Mouse (Mus musculus) MEL (cell line): ENCODE data around the gene Ryr3.

ENCODE experiments used
- BHLHE40 ChIP-seq: IDR thresholded peaks from 2 replicates; pipeline ENCODE4 v1.6.1; 2012; ENCODE audit warnings: low read depth, mild to moderate bottlenecking, inconsistent platforms, low read length, improper control_type of control experiment, borderline replicate concordance
- CTCF ChIP-seq, 3 experiments: IDR thresholded peaks in 2 of 3; conservative IDR thresholded peaks in 1 of 3; 2 replicates each; pipeline ENCODE4 v1.5.1; 2011 to 2012; ENCODE audit warnings: low read length in 3 of 3, low read depth in 2 of 3, mild to moderate bottlenecking in 2 of 3, improper control_type of control experiment in 1 of 3, inconsistent platforms in 1 of 3, mixed read lengths in 1 of 3, moderate library complexity in 1 of 3; ENCODE audit not compliant: control insufficient read depth in 1 of 3, insufficient read depth in 1 of 3, poor library complexity in 1 of 3, severe bottlenecking in 1 of 3
- GATA1 ChIP-seq: IDR thresholded peaks from 2 replicates; pipeline ENCODE4 v1.6.1; 2011; ENCODE audit warnings: low read depth, low read length, improper control_type of control experiment
- MEF2A ChIP-seq: IDR thresholded peaks from 2 replicates; pipeline ENCODE4 v1.6.1; 2014; ENCODE audit warnings: low read depth, mild to moderate bottlenecking, inconsistent platforms, low read length, improper control_type of control experiment; ENCODE audit not compliant: poor library complexity, insufficient replicate concordance, severe bottlenecking; ENCODE audit errors: extremely low read depth

DNA sequence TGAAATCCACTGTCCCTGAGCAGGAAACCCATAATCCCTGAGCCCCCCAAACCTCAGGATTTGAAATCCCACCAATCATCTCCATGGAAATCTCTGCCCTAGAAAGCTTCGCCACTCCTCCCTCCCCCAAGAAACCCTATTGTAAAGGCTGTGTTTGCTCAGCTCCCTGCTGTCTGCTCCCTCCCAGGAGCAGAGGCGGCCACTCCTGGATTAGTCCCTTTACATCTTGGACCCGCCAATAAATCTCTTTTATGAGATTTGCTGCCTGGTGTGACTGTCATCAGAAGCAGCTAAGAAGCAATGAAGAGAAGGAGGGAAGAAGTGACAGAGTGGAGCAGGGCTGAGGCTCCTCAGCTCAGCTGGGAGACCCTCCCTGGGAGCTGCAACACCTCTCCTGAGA lies 599.7 kb downstream of the Ryr3 start:
- TF ChIP-seq GATA1 (no peak), BHLHE40 (no peak), CTCF (IDR thresholded peaks at IDR 0.05 in 2 of 3, conservative IDR thresholded peaks at IDR 0.05 in 1 of 3; ENCODE audit: control insufficient read depth in 1 of 3, insufficient read depth in 1 of 3, low read depth in 2 of 3, low read length in 3 of 3, poor library complexity in 1 of 3, severe bottlenecking in 1 of 3) (no peak), MEF2A (no peak)
